Mouse (Mus musculus) small intestine, adult 2 months (tissue): Measurements from ENCODE around the gene Tfcp2l1. TPM values are rescaled to one million over a fixed set of nuclear protein-coding genes. Genes with fewer than 3 reads are reported as not detected.
"Not testable (repeated sequence)": the region's sequence is repeated elsewhere in the genome, so short reads cannot be mapped to it uniquely, and the experiment has no call there.

Experiments
- H3K27ac ChIP-seq: fragments of 200-500 bp; 2 replicates; pipeline ENCODE4 v1.5.1; 2012; ENCODE audit warnings: low read depth, low read length, control low read depth, inconsistent platforms; ENCODE audit not compliant: insufficient read depth
- H3K27me3 ChIP-seq: fragments of 200-500 bp; 2 replicates; pipeline ENCODE4 v1.6.1; 2012; ENCODE audit warnings: mild to moderate bottlenecking, moderate library complexity, low read length, inconsistent platforms; ENCODE audit not compliant: control insufficient read depth, insufficient read depth
- H3K36me3 ChIP-seq: fragments of 200-500 bp; 2 replicates; pipeline ENCODE4 v1.6.1; 2012; ENCODE audit warnings: mild to moderate bottlenecking, low read length, control low read depth, inconsistent platforms; ENCODE audit not compliant: control insufficient read depth, insufficient read depth
- H3K4me1 ChIP-seq: fragments of 200-500 bp; 2 replicates; pipeline ENCODE4 v1.6.1; 2012; ENCODE audit warnings: low read length, inconsistent platforms, mixed read lengths; ENCODE audit not compliant: control insufficient read depth, insufficient read depth, insufficient read length
- H3K4me3 ChIP-seq: fragments of 200-500 bp; 2 replicates; pipeline ENCODE4 v1.5.1; 2012; ENCODE audit warnings: low read depth, mild to moderate bottlenecking, control low read depth, inconsistent platforms, low read length, moderate library complexity
- CTCF ChIP-seq: fragments of 200-500 bp; IDR thresholded peaks from 2 replicates; pipeline ENCODE4 v1.5.1; 2012; ENCODE audit warnings: low read depth, mild to moderate bottlenecking, control low read depth, inconsistent platforms, low read length, moderate library complexity, mixed read lengths; ENCODE audit not compliant: insufficient replicate concordance, insufficient read length; ENCODE audit errors: extremely low read depth
- POLR2A ChIP-seq: fragments of 200-500 bp; IDR thresholded peaks from 2 replicates; pipeline ENCODE4 v1.6.1; 2012; ENCODE audit warnings: low read depth, mild to moderate bottlenecking, control low read depth, inconsistent platforms, low read length, moderate library complexity
- WGBS: fragments of 180-500 bp; shearing (Covaris S2); methylation state at CpG from one replicate; pipeline ENCODE4 v1.1.7; 2018; 5-methylcytosine and 5-hydroxymethylcytosine counted together
- polyA plus RNA-seq: library from polyadenylated mRNA; depleted of rRNA; stranded (reverse); fragments of >200 nt; gene quantifications from 2 replicates; pipeline ENCODE4 v1.2.3, GENCODE M21; 2012

Tfcp2l1 gene
- polyA plus RNA-seq, 1 experiment = 23.3 TPM

DNA sequence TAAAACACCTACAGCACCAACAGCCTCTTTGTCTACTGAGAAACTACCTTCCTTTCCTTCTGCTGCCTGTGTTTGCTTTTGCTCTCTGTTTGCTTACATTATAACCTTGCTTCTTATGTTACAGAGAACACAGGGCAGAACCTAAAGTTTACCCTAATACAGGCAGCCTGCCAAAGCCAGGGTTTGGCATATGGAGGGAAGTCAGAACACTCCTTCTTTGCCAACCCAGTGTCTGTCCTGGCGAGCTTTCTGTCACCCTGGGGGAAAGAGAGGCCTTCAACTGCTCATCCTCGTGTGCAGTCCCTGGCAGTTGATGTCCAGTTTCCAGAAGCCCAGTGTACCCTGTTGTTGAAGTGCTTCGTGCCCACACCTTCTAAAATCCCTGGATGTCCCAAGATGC, 29.4 kb upstream of the Tfcp2l1 start:
- H3K4me1 ChIP-seq = peaks cover 10% of the 10 kb centered on the region
- no peaks in the 10 kb centered on the region for H3K27me3 ChIP-seq
- peak overlapping the region; percentile 3; the same call in 1 of the 2 replicates for H3K27ac ChIP-seq
- H3K36me3 ChIP-seq = peaks cover 51% of the 10 kb centered on the region
- no peak overlapping the region for H3K4me3 ChIP-seq
- no peak for TF ChIP-seq POLR2A
- no peak for TF ChIP-seq CTCF
- 30% methylated on average over 3 of the region's 3 CpGs for whole genome bisulfite sequencing

- Histone ChIP-seq H3K4me3 (no peak overlapping the region), H3K36me3 (peaks cover 5% of the 10 kb centered on the region), H3K27me3 (no peaks in the 10 kb centered on the region), H3K4me1 (peaks cover 6% of the 10 kb centered on the region; the same call in 1 of the 2 replicates), H3K27ac (no peak overlapping the region)
- TF ChIP-seq CTCF (no peak), POLR2A (no peak)
- WGBS = 48% methylated on average over 3 of the region's 3 CpGs
Observed at GRCm38 (mm10) chr1:118613631-118614183, 14.0 kb upstream of the Tfcp2l1 start.

- not testable (repeated sequence) for H3K27ac ChIP-seq, H3K4me1 ChIP-seq, H3K4me3 ChIP-seq, H3K27me3 ChIP-seq, H3K36me3 ChIP-seq
- WGBS = 87% methylated on average over 5 of the region's 5 CpGs
Observed at GRCm38 (mm10) chr1:118621055-118621454, 6.7 kb upstream of the Tfcp2l1 start.

GRCm38 (mm10) chr1:118622857-118623256, 4.9 kb upstream of the Tfcp2l1 start:
- 18% methylated on average over 3 of the region's 3 CpGs for WGBS
- Histone ChIP-seq H3K36me3 (no peaks in the 10 kb centered on the region), H3K27me3 (no peaks in the 10 kb centered on the region), H3K27ac (no peak overlapping the region), H3K4me3 (no peak overlapping the region), H3K4me1 (peaks cover 5% of the 10 kb centered on the region)
- TF ChIP-seq CTCF (no peak), POLR2A (no peak)

- H3K4me3 ChIP-seq = no peak overlapping the region
- H3K27ac ChIP-seq = no peak overlapping the region
- no peaks in the 10 kb centered on the region for H3K27me3 ChIP-seq
- peaks cover 5% of the 10 kb centered on the region for H3K4me1 ChIP-seq
- H3K36me3 ChIP-seq = no peaks in the 10 kb centered on the region
- 78% methylated on average over 6 of the region's 6 CpGs for WGBS
- TF ChIP-seq CTCF (no peak), POLR2A (no peak)
Observed at GRCm38 (mm10) chr1:118625461-118625860, 2.3 kb upstream of the Tfcp2l1 start.

DNA sequence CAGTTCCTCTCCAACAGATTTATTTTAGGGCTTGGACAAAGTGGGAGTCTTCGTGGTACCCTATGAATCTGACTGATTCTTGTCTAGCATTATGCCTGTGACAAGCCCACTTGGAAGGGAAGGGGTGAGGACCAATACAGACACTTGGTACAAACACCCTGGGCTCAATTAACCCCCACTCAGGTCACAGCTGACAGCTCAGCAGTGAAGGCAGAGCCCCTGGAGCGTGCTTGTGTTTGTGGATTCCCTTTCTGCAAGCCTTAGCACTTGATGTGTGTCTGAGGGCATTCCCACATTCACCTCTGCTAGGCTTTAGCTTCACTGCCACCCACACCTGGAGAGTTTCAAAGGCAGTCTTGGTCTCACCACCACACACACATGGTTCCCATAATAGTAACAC, 1.8 kb upstream of the Tfcp2l1 start:
- Histone ChIP-seq H3K4me1 (peaks cover 9% of the 10 kb centered on the region), H3K27me3 (no peaks in the 10 kb centered on the region), H3K36me3 (no peaks in the 10 kb centered on the region), H3K27ac (no peak overlapping the region), H3K4me3 (no peak overlapping the region)
- TF ChIP-seq POLR2A (no peak), CTCF (no peak)
- WGBS = 86% methylated on average over 2 of the region's 2 CpGs

- no peak overlapping the region for H3K27ac ChIP-seq
- WGBS = 98% methylated on average over 2 of the region's 2 CpGs
- TF ChIP-seq POLR2A = no peak
- TF ChIP-seq CTCF = no peak
Observed at GRCm38 (mm10) chr1:118626452-118626851, 1.3 kb upstream of the Tfcp2l1 start.

GRCm38 (mm10) chr1:118633415-118633980, 5.8 kb downstream of the Tfcp2l1 start:
- Histone ChIP-seq H3K27me3 (no peaks in the 10 kb centered on the region), H3K4me1 (peaks cover 4% of the 10 kb centered on the region; the same call in 1 of the 2 replicates), H3K36me3 (no peaks in the 10 kb centered on the region), H3K27ac (no peak overlapping the region), H3K4me3 (no peak overlapping the region)
- no peak for TF ChIP-seq POLR2A
- no peak for TF ChIP-seq CTCF
- 80% methylated on average over 4 of the region's 4 CpGs for WGBS

More at GRCm38 (mm10) chr1:118626452-118626851, 1.3 kb upstream of the Tfcp2l1 start:
- Histone ChIP-seq H3K36me3 (no peaks in the 10 kb centered on the region), H3K27me3 (no peaks in the 10 kb centered on the region), H3K4me1 (peaks cover 9% of the 10 kb centered on the region), H3K4me3 (no peak overlapping the region)
